Mouse (Mus musculus) lung, postnatal 10 days (tissue): ENCODE data around the gene Slc41a1.

ENCODE experiments used
- DNase-seq: peaks from one replicate; pipeline ENCODE4 v3.0.0; 2021

Slc41a1 gene

DNA sequence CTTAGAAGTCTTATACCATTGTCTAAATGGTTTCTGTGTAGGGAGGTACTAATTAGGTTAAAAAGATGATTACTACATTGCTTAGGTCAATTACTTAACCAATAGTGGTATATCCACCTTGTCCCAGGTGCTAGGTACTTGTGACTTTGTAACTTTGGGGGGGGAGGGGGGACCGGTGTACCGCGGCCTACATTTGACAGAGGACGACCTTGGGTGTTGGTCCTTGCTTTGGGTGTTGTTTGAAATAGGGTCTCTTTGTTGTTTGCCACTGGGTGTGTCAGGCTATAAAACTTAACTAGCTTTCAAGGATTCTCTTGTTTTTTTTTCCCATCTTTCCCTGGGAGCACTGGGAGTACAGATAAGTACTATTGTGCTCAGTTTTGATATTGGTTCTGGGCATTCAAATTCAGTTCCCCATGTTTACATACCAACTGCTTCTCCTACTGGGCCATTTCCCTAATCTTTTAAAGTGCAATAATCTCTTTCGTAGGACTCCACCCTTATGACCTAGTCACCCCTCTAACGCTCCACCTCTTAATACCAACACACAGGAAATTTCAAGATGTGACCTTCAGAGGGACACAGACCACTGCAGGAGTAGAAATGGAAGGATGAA is 62.9 kb downstream of the Slc41a1 start:
- no peak for DNase-seq

GRCm38 (mm10) chr1:131891436-131891835 is 64.1 kb downstream of the Slc41a1 start:
- no peak for DNase-seq
